Mouse (Mus musculus) megakaryocyte progenitor cell, adult 5-6 weeks (primary cell): Measurements from ENCODE around the gene Dok5. TPM values are rescaled to one million over a fixed set of nuclear protein-coding genes. Genes with fewer than 3 reads are reported as not detected.

Experiments used
- ATAC-seq: replicated peaks from 2 replicates; pipeline ENCODE4 v1.8.0; 2016; ENCODE audit warnings: mild to moderate bottlenecking, moderate TSS enrichment, inconsistent platforms; ENCODE audit not compliant: poor library complexity
- total RNA-seq, 2 experiments: library from RNA; stranded (forward) in 1 of 2; stranded (reverse) in 1 of 2; fragments of 157-497, 149-512 nt in 1 of 2; fragments of 200-1000 nt in 1 of 2; gene quantifications; 2 replicates each; pipeline versions ENCODE4 v1.2.3 to v1.2.4; 2015 to 2017

Dok5 gene
- total RNA-seq, 2 experiments from 2014 or later, result 0.25 TPM; not detected in 1

- ATAC-seq, result no peak
Measured at GRCm38 (mm10) chr2:170856085-170856484, 124.5 kb downstream of the Dok5 start.

- no peak for ATAC-seq
Measured at GRCm38 (mm10) chr2:170857507-170857906, 125.9 kb downstream of the Dok5 start.

GRCm38 (mm10) chr2:170858640-170859039, 127.0 kb downstream of the Dok5 start:
- ATAC-seq, result no peak

- no peak for ATAC-seq
Measured at GRCm38 (mm10) chr2:170860576-170860975, 129.0 kb downstream of the Dok5 start.

GRCm38 (mm10) chr2:170862799-170863198, 131.2 kb downstream of the Dok5 start:
- ATAC-seq, result no peak

- no peak for ATAC-seq
Measured at GRCm38 (mm10) chr2:170863201-170863600, 131.6 kb downstream of the Dok5 start.

- ATAC-seq, result peak; percentile 68
Measured at GRCm38 (mm10) chr2:170864043-170864442, 132.4 kb downstream of the Dok5 start.

- no peak for ATAC-seq
Measured at GRCm38 (mm10) chr2:170864820-170865219, 133.2 kb downstream of the Dok5 start.

GRCm38 (mm10) chr2:170870566-170870965, 139.0 kb downstream of the Dok5 start:
- no peak for ATAC-seq

- no peak for ATAC-seq
Measured at GRCm38 (mm10) chr2:170871469-170871868, 139.9 kb downstream of the Dok5 start.

- ATAC-seq, result peak; percentile 77
Measured at GRCm38 (mm10) chr2:170873382-170873781, 141.8 kb downstream of the Dok5 start.

GRCm38 (mm10) chr2:170877515-170877914, 145.9 kb downstream of the Dok5 start:
- ATAC-seq, result peak; percentile 94

- ATAC-seq, result no peak
Measured at GRCm38 (mm10) chr2:170877936-170878335, 146.3 kb downstream of the Dok5 start.

- ATAC-seq, result no peak
Measured at GRCm38 (mm10) chr2:170884209-170884801, 152.7 kb downstream of the Dok5 start.

- ATAC-seq, result peak; percentile 48; the same call in 1 of the 2 replicates
Measured at GRCm38 (mm10) chr2:170887984-170888383, 156.4 kb downstream of the Dok5 start.

GRCm38 (mm10) chr2:170895096-170895495, 163.5 kb downstream of the Dok5 start:
- ATAC-seq, result no peak

GRCm38 (mm10) chr2:170902204-170903028, 170.8 kb downstream of the Dok5 start:
- no peak for ATAC-seq

GRCm38 (mm10) chr2:170903029-170903306, 171.4 kb downstream of the Dok5 start:
- no peak for ATAC-seq

GRCm38 (mm10) chr2:170903367-170903766, 171.8 kb downstream of the Dok5 start:
- no peak for ATAC-seq

GRCm38 (mm10) chr2:170912589-170913223, 181.1 kb downstream of the Dok5 start:
- ATAC-seq, result peak; percentile 60

GRCm38 (mm10) chr2:170913863-170914262, 182.3 kb downstream of the Dok5 start:
- no peak for ATAC-seq

- ATAC-seq, result no peak
Measured at GRCm38 (mm10) chr2:170915646-170916045, 184.0 kb downstream of the Dok5 start.
